Mouse (Mus musculus): Measurements from ENCODE around the gene Katnal1.

GRCm38 (mm10) chr5:148896515-148896914 lies 32.6 kb downstream of the Katnal1 start:
- no peak for TF ChIP-seq CTCF (IDR thresholded peaks at IDR 0.05; ENCODE audit: borderline replicate concordance, control insufficient read depth, extremely low read depth, insufficient read depth, low read length, poor library complexity)
- no peak for TF ChIP-seq POLR2A (IDR thresholded peaks at IDR 0.05; ENCODE audit: control insufficient read depth, extremely low read depth, insufficient read depth, low read length, poor library complexity)
